Mouse (Mus musculus) testis, adult 2 months (tissue): ENCODE measurements around the gene Atp5b. TPM values are rescaled to one million over a fixed set of nuclear protein-coding genes. Genes with fewer than 3 reads are reported as not detected.

Source experiments
- H3K27ac ChIP-seq: fragments of 200-500 bp; 2 replicates; pipeline ENCODE4 v1.5.1; 2012; ENCODE audit warnings: low read depth, low read length; ENCODE audit not compliant: control insufficient read depth, insufficient read depth
- H3K27me3 ChIP-seq: fragments of 200-500 bp; 2 replicates; pipeline ENCODE4 v1.6.1; 2012; ENCODE audit warnings: mild to moderate bottlenecking, low read length, moderate library complexity; ENCODE audit not compliant: control insufficient read depth, insufficient read depth
- H3K36me3 ChIP-seq: fragments of 200-500 bp; 2 replicates; pipeline ENCODE4 v1.6.1; 2012; ENCODE audit warnings: mild to moderate bottlenecking, low read length; ENCODE audit not compliant: control insufficient read depth, insufficient read depth
- H3K4me1 ChIP-seq: fragments of 200-500 bp; 2 replicates; pipeline ENCODE4 v1.6.1; 2012; ENCODE audit warnings: low read length; ENCODE audit not compliant: control insufficient read depth, insufficient read depth
- H3K4me3 ChIP-seq: fragments of 200-500 bp; 2 replicates; pipeline ENCODE4 v1.5.1; 2012; ENCODE audit warnings: low read depth, mild to moderate bottlenecking, low read length, moderate library complexity, mixed read lengths; ENCODE audit not compliant: control insufficient read depth
- CTCF ChIP-seq: fragments of 200-500 bp; IDR thresholded peaks from 2 replicates; pipeline ENCODE4 v1.5.1; 2012; ENCODE audit warnings: low read depth, mild to moderate bottlenecking, inconsistent platforms, low read length, moderate library complexity; ENCODE audit not compliant: control insufficient read depth, insufficient read depth, insufficient replicate concordance
- POLR2A ChIP-seq: fragments of 200-500 bp; IDR thresholded peaks from 2 replicates; pipeline ENCODE4 v1.6.1; 2012; ENCODE audit warnings: low read depth, mild to moderate bottlenecking, inconsistent platforms, low read length, moderate library complexity; ENCODE audit not compliant: control insufficient read depth
- polyA plus RNA-seq: library from polyadenylated mRNA; depleted of rRNA; stranded (reverse); fragments of >200 nt; gene quantifications from 2 replicates; pipeline ENCODE4 v1.2.3, GENCODE M21; 2012

The Atp5b gene
- polyA plus RNA-seq, 1 experiment: 805 TPM

DNA sequence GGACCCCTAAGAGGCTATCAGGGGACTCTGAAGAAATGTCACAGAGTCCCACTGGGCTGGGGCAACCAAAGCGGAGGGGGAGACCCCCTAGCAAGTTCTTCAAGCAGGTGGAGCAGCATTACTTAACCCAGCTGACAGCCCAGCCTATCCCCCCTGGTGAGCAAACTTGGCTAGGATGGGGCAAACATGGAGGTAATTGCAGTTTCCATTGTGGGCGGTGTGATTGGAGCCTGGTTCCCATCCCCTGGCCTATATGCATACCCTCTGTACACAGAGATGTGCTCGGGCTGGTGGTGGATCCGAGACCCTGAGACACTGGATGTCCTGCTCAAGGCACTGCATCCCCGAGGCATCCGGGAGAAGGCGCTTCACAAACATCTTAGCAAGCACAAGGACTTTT, 40.8 kb downstream of the Atp5b start:
- no peak overlapping the region for H3K27ac ChIP-seq
- TF ChIP-seq CTCF: no peak
- TF ChIP-seq POLR2A: no peak
- peaks cover 15% of the 10 kb centered on the region for H3K36me3 ChIP-seq
- no peaks in the 10 kb centered on the region for H3K27me3 ChIP-seq
- no peak overlapping the region for H3K4me3 ChIP-seq
- no peaks in the 10 kb centered on the region; the same call in 1 of the 2 replicates for H3K4me1 ChIP-seq

GRCm38 (mm10) chr10:128124831-128125230, 41.8 kb downstream of the Atp5b start:
- TF ChIP-seq POLR2A (no peak), CTCF (no peak)
- H3K36me3 ChIP-seq: peaks cover 15% of the 10 kb centered on the region
- H3K4me3 ChIP-seq: no peak overlapping the region
- H3K4me1 ChIP-seq: no peaks in the 10 kb centered on the region; the same call in 1 of the 2 replicates
- H3K27me3 ChIP-seq: no peaks in the 10 kb centered on the region
- no peak overlapping the region for H3K27ac ChIP-seq

- no peaks in the 10 kb centered on the region for H3K27me3 ChIP-seq
- peaks cover 15% of the 10 kb centered on the region for H3K36me3 ChIP-seq
- TF ChIP-seq CTCF: no peak
- TF ChIP-seq POLR2A: no peak
Observed at GRCm38 (mm10) chr10:128125951-128126350, 42.9 kb downstream of the Atp5b start.

GRCm38 (mm10) chr10:128127497-128127896, 44.4 kb downstream of the Atp5b start:
- no peaks in the 10 kb centered on the region for H3K27me3 ChIP-seq
- no peaks in the 10 kb centered on the region; the same call in 1 of the 2 replicates for H3K4me1 ChIP-seq
- H3K4me3 ChIP-seq: no peak overlapping the region
- peaks cover 5% of the 10 kb centered on the region for H3K36me3 ChIP-seq
- TF ChIP-seq POLR2A (no peak), CTCF (no peak)
- H3K27ac ChIP-seq: no peak overlapping the region

More at GRCm38 (mm10) chr10:128125951-128126350, 42.9 kb downstream of the Atp5b start:
- Histone ChIP-seq H3K27ac (no peak overlapping the region), H3K4me1 (no peaks in the 10 kb centered on the region; the same call in 1 of the 2 replicates), H3K4me3 (no peak overlapping the region)

- Histone ChIP-seq H3K4me1 (no peaks in the 10 kb centered on the region; the same call in 1 of the 2 replicates), H3K4me3 (no peak overlapping the region), H3K27ac (no peak overlapping the region), H3K36me3 (peaks cover 5% of the 10 kb centered on the region), H3K27me3 (no peaks in the 10 kb centered on the region)
- TF ChIP-seq POLR2A: no peak
- no peak for TF ChIP-seq CTCF
Observed at GRCm38 (mm10) chr10:128128143-128128542, 45.1 kb downstream of the Atp5b start.

- no peak overlapping the region for H3K27ac ChIP-seq
- H3K4me1 ChIP-seq: no peaks in the 10 kb centered on the region; the same call in 1 of the 2 replicates
- no peak for TF ChIP-seq POLR2A
- TF ChIP-seq CTCF: no peak
- H3K36me3 ChIP-seq: no peaks in the 10 kb centered on the region
- no peaks in the 10 kb centered on the region for H3K27me3 ChIP-seq
- H3K4me3 ChIP-seq: no peak overlapping the region
Observed at GRCm38 (mm10) chr10:128131297-128131696, 48.2 kb downstream of the Atp5b start.

- no peaks in the 10 kb centered on the region; the same call in 1 of the 2 replicates for H3K4me1 ChIP-seq
- H3K27ac ChIP-seq: no peak overlapping the region
- no peaks in the 10 kb centered on the region for H3K27me3 ChIP-seq
- no peak overlapping the region for H3K4me3 ChIP-seq
- H3K36me3 ChIP-seq: no peaks in the 10 kb centered on the region
- TF ChIP-seq POLR2A (no peak), CTCF (no peak)
Observed at GRCm38 (mm10) chr10:128131812-128132211, 48.7 kb downstream of the Atp5b start.
